Mouse (Mus musculus): ENCODE measurements around the gene Pogz. TPM values are rescaled to one million over a fixed set of nuclear protein-coding genes. Genes with fewer than 3 reads are reported as not detected.

The Pogz gene
- polyA plus RNA-seq, 1 experiment = 16.8 TPM

GRCm38 (mm10) chr3:94837959-94838496, 661 bp downstream of the Pogz start:
- no peak for TF ChIP-seq CTCF (IDR thresholded peaks at IDR 0.05; ENCODE audit: control insufficient read depth, insufficient read depth, low read length)
- TF ChIP-seq POLR2A (IDR thresholded peaks at IDR 0.05; ENCODE audit: borderline replicate concordance, control insufficient read depth, low read depth, low read length) = 0 out of 2 replicates have a peak, but pooled peaks have one; percentile 21
- H3K4me3 ChIP-seq (replicated peaks; ENCODE audit: control insufficient read depth, low read depth, low read length) = peak overlapping the region; percentile 89
- WGBS = under 1% methylated on average over 57 of the region's 62 CpGs
- H3K27ac ChIP-seq (ENCODE audit: control insufficient read depth, insufficient read depth, low read depth, low read length, poor library complexity) = peak overlapping the region; percentile 96
- H3K4me1 ChIP-seq (ENCODE audit: control insufficient read depth, insufficient read depth, low read length) = no peaks in the 10 kb centered on the region; the same call in 1 of the 2 replicates

GRCm38 (mm10) chr3:94838631-94839030, 1.3 kb downstream of the Pogz start:
- Histone ChIP-seq H3K4me1 (ENCODE audit: control insufficient read depth, insufficient read depth, low read length) (no peaks in the 10 kb centered on the region; the same call in 1 of the 2 replicates), H3K4me3 (replicated peaks; ENCODE audit: control insufficient read depth, low read depth, low read length) (peak overlapping the region; percentile 89), H3K27ac (ENCODE audit: control insufficient read depth, insufficient read depth, low read depth, low read length, poor library complexity) (no peak overlapping the region; the same call in 1 of the 2 replicates)
- 5% methylated on average over 9 of the region's 9 CpGs for WGBS
- TF ChIP-seq POLR2A (IDR thresholded peaks at IDR 0.05; ENCODE audit: borderline replicate concordance, control insufficient read depth, low read depth, low read length) = no peak
- TF ChIP-seq CTCF (IDR thresholded peaks at IDR 0.05; ENCODE audit: control insufficient read depth, insufficient read depth, low read length) = no peak

- H3K4me3 ChIP-seq (replicated peaks; ENCODE audit: control insufficient read depth, low read depth, low read length) = no peak overlapping the region
- TF ChIP-seq CTCF (IDR thresholded peaks at IDR 0.05; ENCODE audit: control insufficient read depth, insufficient read depth, low read length) (no peak), POLR2A (IDR thresholded peaks at IDR 0.05; ENCODE audit: borderline replicate concordance, control insufficient read depth, low read depth, low read length) (no peak)
- no peak overlapping the region for H3K27ac ChIP-seq (ENCODE audit: control insufficient read depth, insufficient read depth, low read depth, low read length, poor library complexity)
- WGBS = 52% methylated on average over 5 of the region's 5 CpGs
- H3K4me1 ChIP-seq (ENCODE audit: control insufficient read depth, insufficient read depth, low read length) = no peaks in the 10 kb centered on the region; the same call in 1 of the 2 replicates
Measured at GRCm38 (mm10) chr3:94839101-94839500, 1.7 kb downstream of the Pogz start.

- H3K4me3 ChIP-seq (replicated peaks; ENCODE audit: control insufficient read depth, low read depth, low read length) = no peak overlapping the region
- no peak for TF ChIP-seq POLR2A (IDR thresholded peaks at IDR 0.05; ENCODE audit: borderline replicate concordance, control insufficient read depth, low read depth, low read length)
- TF ChIP-seq CTCF (IDR thresholded peaks at IDR 0.05; ENCODE audit: control insufficient read depth, insufficient read depth, low read length) = no peak
- 81% methylated on average over 2 of the region's 2 CpGs for WGBS
- no peaks in the 10 kb centered on the region for H3K4me1 ChIP-seq (ENCODE audit: control insufficient read depth, insufficient read depth, low read length)
- H3K27ac ChIP-seq (ENCODE audit: control insufficient read depth, insufficient read depth, low read depth, low read length, poor library complexity) = no peak overlapping the region
Measured at GRCm38 (mm10) chr3:94847382-94847781, 10.0 kb downstream of the Pogz start.

GRCm38 (mm10) chr3:94849338-94849737, 12.0 kb downstream of the Pogz start:
- WGBS = 4% methylated on average over 1 of the region's 1 CpGs

GRCm38 (mm10) chr3:94851731-94852130, 14.4 kb downstream of the Pogz start:
- H3K4me3 ChIP-seq (replicated peaks; ENCODE audit: control insufficient read depth, low read depth, low read length) = no peak overlapping the region

More at GRCm38 (mm10) chr3:94849338-94849737, 12.0 kb downstream of the Pogz start:
- TF ChIP-seq CTCF (IDR thresholded peaks at IDR 0.05; ENCODE audit: control insufficient read depth, insufficient read depth, low read length) (no peak), POLR2A (IDR thresholded peaks at IDR 0.05; ENCODE audit: borderline replicate concordance, control insufficient read depth, low read depth, low read length) (no peak)
- Histone ChIP-seq H3K4me1 (ENCODE audit: control insufficient read depth, insufficient read depth, low read length) (no peaks in the 10 kb centered on the region), H3K27ac (ENCODE audit: control insufficient read depth, insufficient read depth, low read depth, low read length, poor library complexity) (no peak overlapping the region), H3K4me3 (replicated peaks; ENCODE audit: control insufficient read depth, low read depth, low read length) (no peak overlapping the region)

GRCm38 (mm10) chr3:94852215-94852614, 14.8 kb downstream of the Pogz start:
- Histone ChIP-seq H3K4me1 (ENCODE audit: control insufficient read depth, insufficient read depth, low read length) (no peaks in the 10 kb centered on the region), H3K27ac (ENCODE audit: control insufficient read depth, insufficient read depth, low read depth, low read length, poor library complexity) (no peak overlapping the region), H3K4me3 (replicated peaks; ENCODE audit: control insufficient read depth, low read depth, low read length) (no peak overlapping the region)
- TF ChIP-seq POLR2A (IDR thresholded peaks at IDR 0.05; ENCODE audit: borderline replicate concordance, control insufficient read depth, low read depth, low read length) (no peak), CTCF (IDR thresholded peaks at IDR 0.05; ENCODE audit: control insufficient read depth, insufficient read depth, low read length) (no peak)
- WGBS = 80% methylated on average over 3 of the region's 3 CpGs

More at GRCm38 (mm10) chr3:94851731-94852130, 14.4 kb downstream of the Pogz start:
- TF ChIP-seq CTCF (IDR thresholded peaks at IDR 0.05; ENCODE audit: control insufficient read depth, insufficient read depth, low read length) = no peak
- H3K4me1 ChIP-seq (ENCODE audit: control insufficient read depth, insufficient read depth, low read length) = no peaks in the 10 kb centered on the region
- no peak overlapping the region for H3K27ac ChIP-seq (ENCODE audit: control insufficient read depth, insufficient read depth, low read depth, low read length, poor library complexity)
- WGBS = 6% methylated on average over 3 of the region's 3 CpGs

GRCm38 (mm10) chr3:94859471-94859870, 22.1 kb downstream of the Pogz start:
- WGBS = 81% methylated on average over 2 of the region's 2 CpGs
- no peak overlapping the region for H3K4me3 ChIP-seq (replicated peaks; ENCODE audit: control insufficient read depth, low read depth, low read length)
- no peak for TF ChIP-seq CTCF (IDR thresholded peaks at IDR 0.05; ENCODE audit: control insufficient read depth, insufficient read depth, low read length)
- TF ChIP-seq POLR2A (IDR thresholded peaks at IDR 0.05; ENCODE audit: borderline replicate concordance, control insufficient read depth, low read depth, low read length) = no peak
- no peak overlapping the region for H3K27ac ChIP-seq (ENCODE audit: control insufficient read depth, insufficient read depth, low read depth, low read length, poor library complexity)
- H3K4me1 ChIP-seq (ENCODE audit: control insufficient read depth, insufficient read depth, low read length) = no peaks in the 10 kb centered on the region

- WGBS = 96% methylated on average over 3 of the region's 3 CpGs
Measured at GRCm38 (mm10) chr3:94869011-94869410, 31.6 kb downstream of the Pogz start.

More at GRCm38 (mm10) chr3:94869011-94869410, 31.6 kb downstream of the Pogz start:
- Histone ChIP-seq H3K4me3 (replicated peaks; ENCODE audit: control insufficient read depth, low read depth, low read length) (no peak overlapping the region), H3K4me1 (ENCODE audit: control insufficient read depth, insufficient read depth, low read length) (no peaks in the 10 kb centered on the region), H3K27ac (ENCODE audit: control insufficient read depth, insufficient read depth, low read depth, low read length, poor library complexity) (no peak overlapping the region)
- TF ChIP-seq POLR2A (IDR thresholded peaks at IDR 0.05; ENCODE audit: borderline replicate concordance, control insufficient read depth, low read depth, low read length) = no peak
- no peak for TF ChIP-seq CTCF (IDR thresholded peaks at IDR 0.05; ENCODE audit: control insufficient read depth, insufficient read depth, low read length)
